Mouse (Mus musculus) limb, embryonic 11.5 days (tissue): Measurements from ENCODE around the gene Zswim1. TPM values are rescaled to one million over a fixed set of nuclear protein-coding genes. Genes with fewer than 3 reads are reported as not detected.
"Not testable (repeated sequence)": the region's sequence is repeated elsewhere in the genome, so short reads cannot be mapped to it uniquely, and the experiment has no call there.

Experiments used
- ATAC-seq: fragments of 200-750 bp; cut with Nextera tagmentation; 2 replicates; pipeline ENCODE4 v1.8.0; 2017; ENCODE audit warnings: low read depth; ENCODE audit not compliant: insufficient number of reproducible peaks, low FRiP score, low TSS enrichment
- DNase-seq: peaks from one replicate; pipeline ENCODE4 v3.0.0-alpha.2; 2015; ENCODE audit warnings: low spot score
- H3K27ac ChIP-seq: fragments of 300-500 bp; sonication (generic); replicated peaks from 2 replicates; pipeline ENCODE4 v1.5.1; 2014; ENCODE audit warnings: low read depth, mild to moderate bottlenecking, low read length
- H3K27me3 ChIP-seq: fragments of 300-500 bp; sonication (generic); 2 replicates; pipeline ENCODE4 v1.6.1; 2014; ENCODE audit warnings: mild to moderate bottlenecking, low read length, mixed read lengths; ENCODE audit not compliant: control insufficient read depth, insufficient read depth
- H3K36me3 ChIP-seq: fragments of 300-500 bp; sonication (generic); 2 replicates; pipeline ENCODE4 v1.6.1; 2014; ENCODE audit warnings: mild to moderate bottlenecking, low read length, moderate library complexity, mixed read lengths; ENCODE audit not compliant: control insufficient read depth, insufficient read depth
- H3K4me1 ChIP-seq: fragments of 300-500 bp; sonication (generic); 2 replicates; pipeline ENCODE4 v1.6.1; 2014; ENCODE audit warnings: low read length, mixed read lengths; ENCODE audit not compliant: control insufficient read depth, insufficient read depth
- H3K4me2 ChIP-seq: fragments of 300-500 bp; sonication (generic); 2 replicates; pipeline ENCODE4 v1.6.1; 2014; ENCODE audit warnings: low read depth, mild to moderate bottlenecking, moderate library complexity; ENCODE audit not compliant: severe bottlenecking
- H3K4me3 ChIP-seq: fragments of 300-500 bp; sonication (generic); 2 replicates; pipeline ENCODE4 v1.5.1; 2014; ENCODE audit warnings: low read depth, low read length
- H3K9ac ChIP-seq: fragments of 300-500 bp; sonication (generic); 2 replicates; pipeline ENCODE4 v1.6.1; 2014; ENCODE audit warnings: mild to moderate bottlenecking, low read length
- H3K9me3 ChIP-seq: fragments of 300-500 bp; sonication (generic); 2 replicates; pipeline ENCODE4 v1.6.1; 2016; ENCODE audit warnings: low read length; ENCODE audit not compliant: control insufficient read depth
- WGBS: fragments of 180-500 bp; shearing (Covaris S2); extraction: QIAGEN DNeasy Blood & Tissue Kit; methylation state at CpG from one replicate; pipeline ENCODE4 v1.1.7; 2014; 5-methylcytosine and 5-hydroxymethylcytosine counted together
- polyA plus RNA-seq: library from polyadenylated mRNA; unstranded; fragments of >200 nt; fragmentation: Nextera tagmentation; extraction: Ambion mirVana; gene quantifications from 2 replicates; pipeline ENCODE4 v1.2.1, GENCODE M21; 2014

Zswim1 gene
- polyA plus RNA-seq, 1 experiment from 2014 or later = 22.3 TPM

GRCm38 (mm10) chr2:164859155-164859554 is 36.7 kb downstream of the Zswim1 start:
- ATAC-seq (no peak), DNase-seq (no peak)
- no peak overlapping the region for H3K9ac ChIP-seq
- no peak overlapping the region for H3K27ac ChIP-seq
- H3K4me1 ChIP-seq = peaks cover 7% of the 10 kb centered on the region; the same call in 1 of the 2 replicates
- H3K9me3 ChIP-seq = no peaks in the 10 kb centered on the region
- H3K27me3 ChIP-seq = peaks cover 35% of the 10 kb centered on the region
- 46% methylated on average over 2 of the region's 2 CpGs for WGBS
- no peaks in the 10 kb centered on the region for H3K36me3 ChIP-seq
- no peak overlapping the region for H3K4me2 ChIP-seq
- H3K4me3 ChIP-seq = no peak overlapping the region

GRCm38 (mm10) chr2:164859640-164860432 is 37.4 kb downstream of the Zswim1 start:
- Histone ChIP-seq H3K4me3 (no peak overlapping the region), H3K36me3 (no peaks in the 10 kb centered on the region), H3K9me3 (no peaks in the 10 kb centered on the region), H3K9ac (no peak overlapping the region), H3K4me2 (no peak overlapping the region), H3K4me1 (peaks cover 7% of the 10 kb centered on the region; the same call in 1 of the 2 replicates), H3K27me3 (peaks cover 33% of the 10 kb centered on the region), H3K27ac (no peak overlapping the region)
- WGBS = 47% methylated on average over 9 of the region's 9 CpGs
- no peak for DNase-seq
- ATAC-seq = no peak

- no peak overlapping the region for H3K9ac ChIP-seq
- peaks cover 23% of the 10 kb centered on the region for H3K27me3 ChIP-seq
- DNase-seq (no peak), ATAC-seq (no peak)
- WGBS = 72% methylated on average over 4 of the region's 4 CpGs
- no peak overlapping the region for H3K4me3 ChIP-seq
- H3K4me2 ChIP-seq = no peak overlapping the region
- no peak overlapping the region for H3K27ac ChIP-seq
- H3K9me3 ChIP-seq = no peaks in the 10 kb centered on the region
- peaks cover 7% of the 10 kb centered on the region; the same call in 1 of the 2 replicates for H3K4me1 ChIP-seq
- H3K36me3 ChIP-seq = no peaks in the 10 kb centered on the region
These were observed 38.6 kb downstream of the Zswim1 start for GRCm38 (mm10) chr2:164861094-164861493.

- H3K36me3 ChIP-seq = no peaks in the 10 kb centered on the region
- H3K9me3 ChIP-seq = no peaks in the 10 kb centered on the region
- no peak overlapping the region for H3K9ac ChIP-seq
- H3K4me3 ChIP-seq = no peak overlapping the region
- 51% methylated on average over 9 of the region's 9 CpGs for WGBS
- DNase-seq (no peak), ATAC-seq (no peak)
- H3K27me3 ChIP-seq = peaks cover 11% of the 10 kb centered on the region
- no peak overlapping the region for H3K27ac ChIP-seq
- no peak overlapping the region for H3K4me2 ChIP-seq
- peaks cover 7% of the 10 kb centered on the region; the same call in 1 of the 2 replicates for H3K4me1 ChIP-seq
These were observed 39.8 kb downstream of the Zswim1 start for GRCm38 (mm10) chr2:164862179-164862861.

- not testable (repeated sequence) for H3K9me3 ChIP-seq, DNase-seq, H3K4me3 ChIP-seq, ATAC-seq, H3K4me1 ChIP-seq, H3K36me3 ChIP-seq, H3K27ac ChIP-seq, H3K4me2 ChIP-seq, H3K9ac ChIP-seq, H3K27me3 ChIP-seq
- WGBS = 84% methylated on average over 7 of the region's 9 CpGs
These were observed 40.9 kb downstream of the Zswim1 start for GRCm38 (mm10) chr2:164863411-164863810.

- Histone ChIP-seq H3K9me3 (no peaks in the 10 kb centered on the region), H3K27me3 (0 out of 2 replicates have a peak, but pooled peaks cover 2% of the 10 kb centered on the region), H3K36me3 (no peaks in the 10 kb centered on the region), H3K9ac (no peak overlapping the region), H3K4me2 (no peak overlapping the region), H3K4me3 (no peak overlapping the region), H3K27ac (no peak overlapping the region), H3K4me1 (peaks cover 2% of the 10 kb centered on the region; the same call in 1 of the 2 replicates)
- no peak for DNase-seq
- WGBS = 80% methylated on average over 4 of the region's 4 CpGs
- no peak for ATAC-seq
These were observed 42.1 kb downstream of the Zswim1 start for GRCm38 (mm10) chr2:164864593-164864992.

- H3K36me3 ChIP-seq = no peaks in the 10 kb centered on the region
- DNase-seq (no peak), ATAC-seq (no peak)
- H3K4me3 ChIP-seq = no peak overlapping the region
- WGBS = 68% methylated on average over 16 of the region's 16 CpGs
- no peak overlapping the region for H3K9ac ChIP-seq
- no peak overlapping the region for H3K4me2 ChIP-seq
- no peak overlapping the region for H3K27ac ChIP-seq
- no peaks in the 10 kb centered on the region for H3K9me3 ChIP-seq
- no peaks in the 10 kb centered on the region for H3K27me3 ChIP-seq
- peaks cover 2% of the 10 kb centered on the region; the same call in 1 of the 2 replicates for H3K4me1 ChIP-seq
These were observed 44.5 kb downstream of the Zswim1 start for GRCm38 (mm10) chr2:164866741-164867551.

- WGBS = 93% methylated on average over 7 of the region's 7 CpGs
- H3K4me3 ChIP-seq = no peak overlapping the region
- H3K27ac ChIP-seq = no peak overlapping the region
- peaks cover 1% of the 10 kb centered on the region; the same call in 1 of the 2 replicates for H3K4me1 ChIP-seq
- H3K36me3 ChIP-seq = no peaks in the 10 kb centered on the region
- H3K9me3 ChIP-seq = no peaks in the 10 kb centered on the region
- no peaks in the 10 kb centered on the region for H3K27me3 ChIP-seq
- ATAC-seq (no peak), DNase-seq (no peak)
- H3K4me2 ChIP-seq = no peak overlapping the region
- H3K9ac ChIP-seq = no peak overlapping the region
These were observed 45.1 kb downstream of the Zswim1 start for GRCm38 (mm10) chr2:164867566-164867965.
